Mouse (Mus musculus) kidney, postnatal 0 days (tissue): ENCODE measurements at regions not wholly inside any gene's neighbourhood (a gene's known extent, or its start where the extent isn't known, plus 50 kb on each side); places are given as distances from the start of the nearest gene placed in this dataset.

Experiments used
- ATAC-seq: fragments of 200-750 bp; cut with Nextera tagmentation; replicated peaks from 2 replicates; pipeline ENCODE4 v1.8.0; 2017; ENCODE audit warnings: low read depth, moderate number of reproducible peaks, moderate TSS enrichment, moderate library complexity; ENCODE audit not compliant: low FRiP score
- DNase-seq: peaks from one replicate; pipeline ENCODE4 v3.0.0-alpha.2; 2016; ENCODE audit warnings: low spot score
- H3K27ac ChIP-seq: fragments of 300-500 bp; sonication (generic); 2 replicates; pipeline ENCODE4 v1.5.1; 2014; ENCODE audit warnings: mild to moderate bottlenecking
- H3K27me3 ChIP-seq: fragments of 300-500 bp; sonication (generic); 2 replicates; pipeline ENCODE4 v1.6.1; 2014; ENCODE audit warnings: low read length, mixed read lengths; ENCODE audit not compliant: insufficient read depth
- H3K36me3 ChIP-seq: fragments of 300-500 bp; sonication (generic); 2 replicates; pipeline ENCODE4 v1.6.1; 2014; ENCODE audit warnings: low read length, mixed read lengths; ENCODE audit not compliant: insufficient read depth
- H3K4me1 ChIP-seq: fragments of 300-500 bp; sonication (generic); replicated peaks from 2 replicates; pipeline ENCODE4 v1.6.1; 2014; ENCODE audit warnings: antibody characterized with exemption, low read length, mixed read lengths; ENCODE audit not compliant: insufficient read depth
- H3K4me2 ChIP-seq: fragments of 300-500 bp; sonication (generic); 2 replicates; pipeline ENCODE4 v1.6.1; 2014; ENCODE audit warnings: mild to moderate bottlenecking, low read length, moderate library complexity, mixed read lengths
- H3K4me3 ChIP-seq: fragments of 300-500 bp; sonication (generic); replicated peaks from 2 replicates; pipeline ENCODE4 v1.5.1; 2014; ENCODE audit warnings: low read depth, low read length
- H3K9ac ChIP-seq: fragments of 300-500 bp; sonication (generic); 2 replicates; pipeline ENCODE4 v1.6.1; 2014; ENCODE audit warnings: low read depth, low read length
- H3K9me3 ChIP-seq: fragments of 300-500 bp; sonication (generic); replicated peaks from 2 replicates; pipeline ENCODE4 v1.6.1; 2016; ENCODE audit warnings: low read length, inconsistent platforms, mixed read lengths
- CTCF ChIP-seq: IDR thresholded peaks from 2 replicates; pipeline ENCODE4 v1.5.1; 2016; ENCODE audit warnings: antibody characterized with exemption, low read depth, mild to moderate bottlenecking, moderate library complexity
- whole genome bisulfite sequencing: fragments of 180-500 bp; shearing (Covaris S2); extraction: QIAGEN DNeasy Blood & Tissue Kit; methylation state at CpG from one replicate; pipeline ENCODE4 v1.1.7; 2014; 5-methylcytosine and 5-hydroxymethylcytosine counted together

- Histone ChIP-seq H3K9ac (no peak overlapping the region), H3K4me3 (no peak overlapping the region), H3K27me3 (no peaks in the 10 kb centered on the region), H3K27ac (no peak overlapping the region), H3K4me1 (no peaks in the 10 kb centered on the region), H3K4me2 (no peak overlapping the region), H3K36me3 (no peaks in the 10 kb centered on the region), H3K9me3 (no peaks in the 10 kb centered on the region)
- peak; percentile 15 for DNase-seq
- WGBS, result 65% methylated on average over 2 of the region's 2 CpGs
- ATAC-seq, result no peak
- TF ChIP-seq CTCF, result peak; percentile 42; the same call in 1 of the 2 replicates
Measured at GRCm38 (mm10) chrX:96876239-96876638, 163.0 kb downstream of the Gpr165 start.

GRCm38 (mm10) chrX:96878721-96879120 lies 165.5 kb downstream of the Gpr165 start:
- H3K9me3 ChIP-seq, result no peaks in the 10 kb centered on the region
- TF ChIP-seq CTCF, result peak; percentile 67
- peak; percentile 33 for DNase-seq

GRCm38 (mm10) chrX:96879154-96879553 lies 165.9 kb downstream of the Gpr165 start:
- no peaks in the 10 kb centered on the region for H3K9me3 ChIP-seq
- H3K4me3 ChIP-seq, result no peak overlapping the region
- H3K9ac ChIP-seq, result no peak overlapping the region
- H3K27me3 ChIP-seq, result no peaks in the 10 kb centered on the region
- WGBS, result 50% methylated on average over 2 of the region's 2 CpGs
- no peaks in the 10 kb centered on the region for H3K4me1 ChIP-seq
- ATAC-seq (no peak), DNase-seq (no peak)
- no peak overlapping the region for H3K4me2 ChIP-seq
- H3K36me3 ChIP-seq, result no peaks in the 10 kb centered on the region
- H3K27ac ChIP-seq, result no peak overlapping the region
- no peak for TF ChIP-seq CTCF

More at GRCm38 (mm10) chrX:96878721-96879120, 165.5 kb downstream of the Gpr165 start:
- no peaks in the 10 kb centered on the region for H3K4me1 ChIP-seq
- H3K4me3 ChIP-seq, result no peak overlapping the region
- ATAC-seq, result no peak
- H3K4me2 ChIP-seq, result no peak overlapping the region
- no peaks in the 10 kb centered on the region for H3K27me3 ChIP-seq
- H3K36me3 ChIP-seq, result no peaks in the 10 kb centered on the region
- H3K9ac ChIP-seq, result no peak overlapping the region
- H3K27ac ChIP-seq, result no peak overlapping the region

- no peak overlapping the region for H3K4me2 ChIP-seq
- H3K4me1 ChIP-seq, result no peaks in the 10 kb centered on the region
- no peak overlapping the region for H3K4me3 ChIP-seq
- WGBS, result 9% methylated on average over 3 of the region's 3 CpGs
- H3K9ac ChIP-seq, result no peak overlapping the region
- H3K27ac ChIP-seq, result no peak overlapping the region
- ATAC-seq (no peak), DNase-seq (peak; percentile 54)
- H3K36me3 ChIP-seq, result no peaks in the 10 kb centered on the region
- H3K9me3 ChIP-seq, result no peaks in the 10 kb centered on the region
- H3K27me3 ChIP-seq, result no peaks in the 10 kb centered on the region
- peak; percentile 63 for TF ChIP-seq CTCF
Measured at GRCm38 (mm10) chrX:96900636-96901035, 171.8 kb upstream of the Pgr15l start.
